Mouse (Mus musculus): Measurements from ENCODE around the gene Aldh1l1. TPM values are rescaled to one million over a fixed set of nuclear protein-coding genes. Genes with fewer than 3 reads are reported as not detected.

Gene Aldh1l1
- polyA plus RNA-seq, 1 experiment from 2014 or later, result 1.2 TPM

DNA sequence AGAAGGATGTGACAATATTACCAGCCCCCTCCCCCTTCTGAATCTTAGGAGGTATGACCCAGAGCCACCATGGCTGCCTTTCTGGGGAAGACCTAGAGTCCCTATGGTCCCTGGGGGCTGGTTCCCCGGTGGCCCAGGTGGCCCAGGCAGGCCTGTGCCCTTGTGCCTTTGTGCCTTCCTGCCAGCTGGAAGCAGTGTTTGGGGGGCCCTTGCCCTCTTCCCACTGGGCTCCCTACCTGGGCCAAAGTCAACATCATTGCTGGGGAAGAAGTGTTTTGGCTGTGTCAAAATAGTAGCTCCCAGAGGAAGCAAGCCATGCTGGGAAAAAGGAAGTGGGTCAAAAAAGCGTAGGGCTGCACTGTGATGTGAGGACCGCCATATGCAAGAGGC lies 11.9 kb upstream of the Aldh1l1 start:
- no peak overlapping the region for H3K9ac ChIP-seq (ENCODE audit: low read depth, low read length)
- WGBS (ENCODE audit: insufficient replicate concordance), result 85% methylated on average over 3 of the region's 3 CpGs
- no peak overlapping the region for H3K4me3 ChIP-seq (ENCODE audit: low read depth, low read length)
- H3K27me3 ChIP-seq (ENCODE audit: control insufficient read depth, insufficient read depth, low read length), result no peaks in the 10 kb centered on the region
- H3K4me1 ChIP-seq (ENCODE audit: control insufficient read depth, insufficient read depth, low read length), result peaks cover 17% of the 10 kb centered on the region
- H3K36me3 ChIP-seq (ENCODE audit: control insufficient read depth, insufficient read depth, low read length), result no peaks in the 10 kb centered on the region
- 0 out of 2 replicates have a peak, but pooled peaks cover 3% of the 10 kb centered on the region for H3K9me3 ChIP-seq (replicated peaks; ENCODE audit: control insufficient read depth, low read length)
- no peak overlapping the region for H3K4me2 ChIP-seq
- H3K27ac ChIP-seq (ENCODE audit: low read depth, low read length), result no peak overlapping the region
- no peak for ATAC-seq (replicated peaks; ENCODE audit: insufficient number of reproducible peaks, low FRiP score, low TSS enrichment)

DNA sequence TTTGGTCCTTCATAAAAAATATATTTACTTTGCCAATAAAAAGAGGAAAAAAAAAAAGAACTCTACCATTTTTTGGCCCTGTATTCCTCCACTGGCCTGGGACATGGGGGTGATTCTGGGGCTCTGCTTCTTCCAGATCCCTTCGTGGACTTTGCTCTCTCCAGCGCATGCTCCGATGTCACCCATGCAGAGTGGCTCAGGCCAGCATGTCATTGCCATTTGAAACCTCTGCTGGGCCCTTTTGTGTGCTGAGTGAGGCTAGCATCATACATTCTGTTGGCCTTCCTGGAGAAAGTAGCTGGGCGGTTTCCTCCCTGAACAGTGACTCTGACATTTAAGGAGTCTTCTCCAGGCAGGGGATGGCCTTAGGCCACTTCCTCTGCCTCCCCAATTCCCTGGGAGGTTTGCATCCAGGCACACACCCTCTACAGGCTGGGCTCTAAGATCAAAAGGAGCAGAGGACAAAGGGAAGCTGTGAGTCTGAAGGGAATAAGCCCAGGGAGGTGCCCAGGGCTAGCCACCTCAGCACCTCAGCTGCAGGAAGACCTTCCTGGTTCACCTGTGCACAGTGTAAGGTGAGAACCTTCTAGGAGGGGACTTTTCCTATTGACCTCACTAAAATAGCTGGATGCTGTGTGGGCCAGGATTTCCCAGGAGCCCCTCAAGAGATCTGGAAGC lies 10.9 kb upstream of the Aldh1l1 start:
- H3K27me3 ChIP-seq (ENCODE audit: control insufficient read depth, insufficient read depth, low read length), result no peaks in the 10 kb centered on the region
- no peaks in the 10 kb centered on the region for H3K36me3 ChIP-seq (ENCODE audit: control insufficient read depth, insufficient read depth, low read length)
- H3K4me2 ChIP-seq, result no peak overlapping the region
- WGBS (ENCODE audit: insufficient replicate concordance), result 75% methylated on average over 4 of the region's 4 CpGs
- no peak for ATAC-seq (replicated peaks; ENCODE audit: insufficient number of reproducible peaks, low FRiP score, low TSS enrichment)
- no peak overlapping the region for H3K27ac ChIP-seq (ENCODE audit: low read depth, low read length)
- H3K9me3 ChIP-seq (replicated peaks; ENCODE audit: control insufficient read depth, low read length), result 0 out of 2 replicates have a peak, but pooled peaks cover 3% of the 10 kb centered on the region
- H3K4me3 ChIP-seq (ENCODE audit: low read depth, low read length), result no peak overlapping the region
- peaks cover 17% of the 10 kb centered on the region for H3K4me1 ChIP-seq (ENCODE audit: control insufficient read depth, insufficient read depth, low read length)
- H3K9ac ChIP-seq (ENCODE audit: low read depth, low read length), result no peak overlapping the region

DNA sequence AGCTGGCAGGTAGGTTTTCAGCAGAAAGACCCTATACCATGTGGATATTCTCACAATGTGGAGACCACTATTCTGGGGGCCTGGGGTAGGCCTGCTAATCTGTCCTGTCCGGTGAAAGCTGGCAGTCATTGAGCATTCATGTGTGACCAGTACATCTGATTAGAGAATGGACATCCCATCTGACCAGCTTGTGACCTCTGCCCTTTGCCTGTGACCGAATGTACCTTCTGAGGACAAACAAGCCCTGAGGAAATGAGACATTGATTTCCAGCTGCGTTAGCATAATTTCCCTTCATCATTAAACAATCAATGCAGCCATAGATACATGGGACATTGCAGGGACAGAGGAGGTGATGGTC lies 10.4 kb upstream of the Aldh1l1 start:
- no peak overlapping the region for H3K4me3 ChIP-seq (ENCODE audit: low read depth, low read length)
- no peak overlapping the region for H3K4me2 ChIP-seq
- H3K36me3 ChIP-seq (ENCODE audit: control insufficient read depth, insufficient read depth, low read length), result no peaks in the 10 kb centered on the region
- H3K27ac ChIP-seq (ENCODE audit: low read depth, low read length), result no peak overlapping the region
- peaks cover 15% of the 10 kb centered on the region for H3K4me1 ChIP-seq (ENCODE audit: control insufficient read depth, insufficient read depth, low read length)
- H3K9me3 ChIP-seq (replicated peaks; ENCODE audit: control insufficient read depth, low read length), result 0 out of 2 replicates have a peak, but pooled peaks cover 3% of the 10 kb centered on the region
- WGBS (ENCODE audit: insufficient replicate concordance), result 81% methylated on average over 3 of the region's 3 CpGs
- H3K27me3 ChIP-seq (ENCODE audit: control insufficient read depth, insufficient read depth, low read length), result no peaks in the 10 kb centered on the region
- ATAC-seq (replicated peaks; ENCODE audit: insufficient number of reproducible peaks, low FRiP score, low TSS enrichment), result no peak
- H3K9ac ChIP-seq (ENCODE audit: low read depth, low read length), result no peak overlapping the region

DNA sequence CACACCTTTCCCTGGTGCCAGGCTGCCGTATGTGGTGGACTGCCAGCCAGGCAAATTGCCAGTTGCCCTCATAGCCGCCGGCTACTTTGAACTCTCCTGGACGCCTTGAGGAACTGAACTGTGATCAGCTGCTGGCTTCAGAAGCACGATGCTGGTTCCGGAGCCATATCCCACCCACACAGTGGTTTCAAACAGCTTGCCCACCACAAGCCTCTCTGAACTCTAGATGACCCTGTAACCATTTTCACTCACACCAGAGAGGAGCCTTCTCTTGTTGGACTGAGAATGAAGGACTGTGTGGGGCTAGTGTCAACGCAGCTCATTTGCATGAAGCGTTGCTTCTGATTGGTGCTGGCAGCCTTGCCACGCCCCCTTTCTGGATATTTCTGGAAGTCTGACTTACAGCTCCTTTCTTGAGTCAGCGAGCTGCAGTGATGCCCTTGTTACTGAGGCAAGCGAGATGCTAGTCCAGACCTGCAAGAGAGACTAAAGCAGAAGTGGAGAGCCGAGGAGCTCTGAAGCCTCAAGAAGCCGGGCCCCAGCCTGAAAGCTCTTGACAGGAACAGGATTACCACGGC lies 9.2 kb upstream of the Aldh1l1 start:
- no peak overlapping the region for H3K4me3 ChIP-seq (ENCODE audit: low read depth, low read length)
- no peak for ATAC-seq (replicated peaks; ENCODE audit: insufficient number of reproducible peaks, low FRiP score, low TSS enrichment)
- WGBS (ENCODE audit: insufficient replicate concordance), result 34% methylated on average over 14 of the region's 14 CpGs
- H3K36me3 ChIP-seq (ENCODE audit: control insufficient read depth, insufficient read depth, low read length), result no peaks in the 10 kb centered on the region
- no peaks in the 10 kb centered on the region for H3K27me3 ChIP-seq (ENCODE audit: control insufficient read depth, insufficient read depth, low read length)
- H3K9me3 ChIP-seq (replicated peaks; ENCODE audit: control insufficient read depth, low read length), result 0 out of 2 replicates have a peak, but pooled peaks cover 3% of the 10 kb centered on the region
- H3K9ac ChIP-seq (ENCODE audit: low read depth, low read length), result no peak overlapping the region
- H3K27ac ChIP-seq (ENCODE audit: low read depth, low read length), result no peak overlapping the region
- H3K4me2 ChIP-seq, result peak overlapping the region; percentile 35
- H3K4me1 ChIP-seq (ENCODE audit: control insufficient read depth, insufficient read depth, low read length), result peaks cover 13% of the 10 kb centered on the region

DNA sequence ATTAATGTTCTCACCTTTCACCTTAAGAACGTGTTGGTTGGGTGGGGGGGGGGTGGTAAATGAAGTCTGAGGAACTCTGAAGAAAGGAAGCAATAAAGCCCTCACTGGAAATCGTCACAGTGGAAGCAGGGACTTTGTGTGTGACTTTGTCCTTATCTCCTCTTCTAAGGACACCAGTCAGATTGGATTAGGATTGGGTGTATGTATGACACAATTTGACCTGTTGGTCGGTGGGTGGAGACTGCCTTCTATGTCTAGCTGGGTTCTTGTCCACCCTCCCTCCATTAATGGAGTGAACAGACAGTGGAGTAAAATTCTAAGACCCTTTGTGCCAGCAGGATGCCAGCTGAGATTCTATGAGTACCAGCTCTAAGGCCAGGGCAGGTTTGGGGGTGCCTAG lies 2.0 kb upstream of the Aldh1l1 start:
- Histone ChIP-seq H3K27me3 (ENCODE audit: control insufficient read depth, insufficient read depth, low read length) (no peaks in the 10 kb centered on the region), H3K4me1 (ENCODE audit: control insufficient read depth, insufficient read depth, low read length) (0 out of 2 replicates have a peak, but pooled peaks cover 4% of the 10 kb centered on the region), H3K9ac (ENCODE audit: low read depth, low read length) (no peak overlapping the region), H3K4me2 (no peak overlapping the region), H3K4me3 (ENCODE audit: low read depth, low read length) (no peak overlapping the region), H3K36me3 (ENCODE audit: control insufficient read depth, insufficient read depth, low read length) (no peaks in the 10 kb centered on the region), H3K9me3 (replicated peaks; ENCODE audit: control insufficient read depth, low read length) (no peaks in the 10 kb centered on the region), H3K27ac (ENCODE audit: low read depth, low read length) (no peak overlapping the region)
- no peak for ATAC-seq (replicated peaks; ENCODE audit: insufficient number of reproducible peaks, low FRiP score, low TSS enrichment)
- 61% methylated on average over 3 of the region's 3 CpGs for WGBS (ENCODE audit: insufficient replicate concordance)

DNA sequence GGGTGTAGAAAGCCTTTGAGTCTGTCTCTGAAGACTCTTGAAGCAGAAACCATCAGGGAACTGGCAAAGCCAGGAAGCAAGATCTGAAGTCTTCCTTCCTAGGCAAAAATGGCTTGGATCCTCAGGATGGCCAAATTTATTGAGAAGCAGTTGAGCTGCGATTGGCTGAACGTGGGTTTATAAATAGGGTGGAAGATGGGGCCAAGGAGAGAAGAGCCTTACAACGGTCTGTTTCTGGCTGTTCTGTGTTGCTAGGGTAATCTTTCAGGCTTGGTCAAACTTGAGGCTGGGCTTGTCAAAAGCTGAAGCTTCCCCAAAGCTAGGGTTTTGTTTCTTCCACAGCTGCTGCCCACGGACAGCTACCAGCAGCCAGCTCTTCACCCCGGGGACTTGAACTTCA lies 1.4 kb upstream of the Aldh1l1 start:
- no peak for ATAC-seq (replicated peaks; ENCODE audit: insufficient number of reproducible peaks, low FRiP score, low TSS enrichment)
- 74% methylated on average over 5 of the region's 5 CpGs for WGBS (ENCODE audit: insufficient replicate concordance)

DNA sequence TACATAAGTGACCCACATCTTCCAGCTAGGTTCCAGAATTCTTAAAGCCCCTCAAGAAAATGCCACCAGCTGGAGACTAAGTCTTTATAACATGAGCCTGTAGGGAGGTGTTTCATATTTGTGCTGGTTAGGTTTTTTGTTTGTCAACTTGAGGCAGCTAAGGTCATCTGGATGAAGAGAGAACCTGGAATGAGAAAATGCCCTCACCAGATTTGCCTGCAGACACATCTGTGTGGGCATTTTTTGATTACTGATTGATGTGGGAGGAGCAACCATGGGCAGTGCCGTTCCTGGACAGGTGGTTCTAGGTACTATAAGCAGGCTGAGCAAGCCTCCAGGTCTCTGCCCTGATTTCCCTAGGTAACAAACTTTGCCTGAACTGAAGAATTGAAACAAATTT lies 1.3 kb downstream of the Aldh1l1 start:
- no peaks in the 10 kb centered on the region for H3K27me3 ChIP-seq (ENCODE audit: control insufficient read depth, insufficient read depth, low read length)
- ATAC-seq (replicated peaks; ENCODE audit: insufficient number of reproducible peaks, low FRiP score, low TSS enrichment), result no peak
- no peaks in the 10 kb centered on the region for H3K36me3 ChIP-seq (ENCODE audit: control insufficient read depth, insufficient read depth, low read length)
- WGBS (ENCODE audit: insufficient replicate concordance), result 85% methylated on average over 1 of the region's 1 CpGs
- H3K4me1 ChIP-seq (ENCODE audit: control insufficient read depth, insufficient read depth, low read length), result no peaks in the 10 kb centered on the region
- no peak overlapping the region for H3K4me2 ChIP-seq
- H3K27ac ChIP-seq (ENCODE audit: low read depth, low read length), result no peak overlapping the region
- H3K4me3 ChIP-seq (ENCODE audit: low read depth, low read length), result no peak overlapping the region
- H3K9ac ChIP-seq (ENCODE audit: low read depth, low read length), result no peak overlapping the region
- no peaks in the 10 kb centered on the region for H3K9me3 ChIP-seq (replicated peaks; ENCODE audit: control insufficient read depth, low read length)

More for the DNA sequence above, 1.4 kb upstream of the Aldh1l1 start:
- Histone ChIP-seq H3K4me1 (ENCODE audit: control insufficient read depth, insufficient read depth, low read length) (0 out of 2 replicates have a peak, but pooled peaks cover 4% of the 10 kb centered on the region), H3K4me2 (no peak overlapping the region), H3K9ac (ENCODE audit: low read depth, low read length) (no peak overlapping the region), H3K36me3 (ENCODE audit: control insufficient read depth, insufficient read depth, low read length) (no peaks in the 10 kb centered on the region), H3K4me3 (ENCODE audit: low read depth, low read length) (no peak overlapping the region), H3K27ac (ENCODE audit: low read depth, low read length) (no peak overlapping the region), H3K27me3 (ENCODE audit: control insufficient read depth, insufficient read depth, low read length) (no peaks in the 10 kb centered on the region), H3K9me3 (replicated peaks; ENCODE audit: control insufficient read depth, low read length) (no peaks in the 10 kb centered on the region)

DNA sequence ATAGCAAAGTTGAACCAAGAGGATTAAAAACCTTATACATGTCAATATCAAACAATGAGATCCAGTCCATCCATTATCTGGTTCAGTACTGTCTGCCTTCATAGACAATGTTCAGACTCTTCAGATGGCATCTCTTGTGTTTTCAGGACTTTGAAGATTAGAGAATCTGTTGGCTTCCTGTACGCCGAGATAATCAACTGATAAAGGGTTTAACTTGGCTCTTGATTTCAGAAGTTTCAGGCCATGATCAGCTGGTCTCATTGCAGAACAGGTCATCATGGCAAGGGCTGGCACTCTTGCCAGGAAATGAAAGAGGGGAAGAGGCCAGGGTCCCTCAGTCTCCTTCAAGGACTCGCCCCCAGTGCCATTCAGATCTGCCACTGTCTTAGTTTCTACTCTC lies 3.3 kb downstream of the Aldh1l1 start:
- Histone ChIP-seq H3K27me3 (ENCODE audit: control insufficient read depth, insufficient read depth, low read length) (no peaks in the 10 kb centered on the region), H3K36me3 (ENCODE audit: control insufficient read depth, insufficient read depth, low read length) (no peaks in the 10 kb centered on the region), H3K27ac (ENCODE audit: low read depth, low read length) (no peak overlapping the region), H3K4me3 (ENCODE audit: low read depth, low read length) (no peak overlapping the region), H3K4me1 (ENCODE audit: control insufficient read depth, insufficient read depth, low read length) (no peaks in the 10 kb centered on the region), H3K9me3 (replicated peaks; ENCODE audit: control insufficient read depth, low read length) (no peaks in the 10 kb centered on the region), H3K4me2 (no peak overlapping the region), H3K9ac (ENCODE audit: low read depth, low read length) (no peak overlapping the region)
- no peak for ATAC-seq (replicated peaks; ENCODE audit: insufficient number of reproducible peaks, low FRiP score, low TSS enrichment)
- 80% methylated on average over 3 of the region's 3 CpGs for WGBS (ENCODE audit: insufficient replicate concordance)

DNA sequence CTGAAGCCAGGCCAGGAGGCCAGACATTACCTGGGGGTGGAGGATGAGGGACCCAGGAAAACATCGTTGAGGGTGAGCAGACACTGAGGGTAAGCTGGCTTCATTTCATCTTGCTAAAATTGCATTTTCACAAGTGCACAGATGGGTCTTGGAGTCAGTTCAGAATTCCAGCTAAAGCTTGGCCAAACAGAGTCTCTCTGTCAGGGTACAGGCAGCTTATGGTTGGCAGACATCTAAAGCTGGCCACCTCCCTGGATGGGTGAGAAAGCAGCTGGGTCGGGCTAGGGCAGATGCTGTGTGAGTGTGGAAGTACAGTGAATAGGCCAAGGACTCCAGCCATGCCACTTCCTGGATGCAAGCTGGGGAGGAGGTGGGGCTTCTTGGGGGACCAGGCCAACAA lies 4.7 kb downstream of the Aldh1l1 start:
- WGBS (ENCODE audit: insufficient replicate concordance), result 78% methylated on average over 2 of the region's 2 CpGs
- Histone ChIP-seq H3K9ac (ENCODE audit: low read depth, low read length) (no peak overlapping the region), H3K4me2 (no peak overlapping the region), H3K36me3 (ENCODE audit: control insufficient read depth, insufficient read depth, low read length) (no peaks in the 10 kb centered on the region), H3K4me3 (ENCODE audit: low read depth, low read length) (no peak overlapping the region), H3K27ac (ENCODE audit: low read depth, low read length) (no peak overlapping the region), H3K4me1 (ENCODE audit: control insufficient read depth, insufficient read depth, low read length) (peaks cover 3% of the 10 kb centered on the region), H3K9me3 (replicated peaks; ENCODE audit: control insufficient read depth, low read length) (no peaks in the 10 kb centered on the region), H3K27me3 (ENCODE audit: control insufficient read depth, insufficient read depth, low read length) (no peaks in the 10 kb centered on the region)
- ATAC-seq (replicated peaks; ENCODE audit: insufficient number of reproducible peaks, low FRiP score, low TSS enrichment), result no peak

All from heart, embryonic 11.5 days (tissue).